Comparison of ENCODE assay signal across 8 mouse cellular contexts in the genomic region with DNA sequence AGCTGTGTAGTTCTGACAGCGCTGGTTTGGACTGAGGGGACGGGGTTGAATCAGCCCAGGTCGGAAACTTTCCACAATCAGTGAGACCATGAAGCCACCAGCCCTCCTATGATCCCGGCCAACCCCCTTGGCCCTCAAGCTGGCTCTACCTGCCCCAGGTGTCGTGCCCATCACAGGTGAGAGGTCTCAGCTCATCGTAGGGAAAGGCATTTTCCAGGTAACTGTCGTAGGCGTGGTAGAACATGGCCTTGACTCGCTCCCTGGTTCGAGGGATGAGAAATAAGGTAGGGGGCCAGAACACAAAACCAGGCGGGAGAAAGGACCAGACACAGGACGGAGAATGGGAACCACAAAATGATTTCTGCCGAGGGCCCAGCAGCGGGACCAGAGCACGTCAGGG. TPM values are rescaled to one million over a fixed set of nuclear protein-coding genes. Genes with fewer than 3 reads are reported as not detected.
DNase-seq lines count a peak whose midpoint lies in the region; ATAC-seq and TF ChIP-seq lines count a peak whose summit lies in the region.

No protein-coding gene starts in this region.

- TF ChIP-seq POLR2A in bone marrow macrophage, adult 2 months (IDR thresholded peaks at IDR 0.05; ENCODE audit: borderline replicate concordance, low read depth, low read length), result no peak

- intact Hi-C loops in left cerebral cortex, postnatal 25 days (cut with DNase I), result no loop called here

- no peak overlapping the region for H3K27ac ChIP-seq in kidney, embryonic 14.5 days (ENCODE audit: low read depth, low read length)
- H3K27ac ChIP-seq in bone marrow macrophage, adult 2 months (ENCODE audit: insufficient read depth, low read depth, low read length), result no peak overlapping the region
- peak overlapping the region; percentile 84 for H3K27ac ChIP-seq in hindbrain, embryonic 13.5 days
- H3K27ac ChIP-seq in midbrain, embryonic 15.5 days, result peak overlapping the region; percentile 71; the same call in 1 of the 2 replicates

- no peak for DNase-seq in kidney, adult 18-20 months
- no peak for DNase-seq in left cerebral cortex, postnatal 25 days (ENCODE audit: low spot score in 2 of 2)
- no peak for DNase-seq in spleen, postnatal 14 days (ENCODE audit: low spot score in 2 of 2)

- WGBS in kidney, embryonic 14.5 days, result 4% methylated on average over 15 of the region's 15 CpGs
- WGBS in hindbrain, embryonic 13.5 days, result 4% methylated on average over 15 of the region's 15 CpGs
- 4% methylated on average over 15 of the region's 15 CpGs for WGBS in midbrain, embryonic 15.5 days

- no peaks in the 10 kb centered on the region for H3K9me3 ChIP-seq in kidney, embryonic 14.5 days (ENCODE audit: control insufficient read depth, low read length)
- H3K9me3 ChIP-seq in hindbrain, embryonic 13.5 days, result no peaks in the 10 kb centered on the region
- no peaks in the 10 kb centered on the region for H3K9me3 ChIP-seq in midbrain, embryonic 15.5 days

- peak overlapping the region; percentile 68 for H3K4me2 ChIP-seq in kidney, embryonic 14.5 days (replicated peaks; ENCODE audit: low read depth, low read length)
- peak overlapping the region; percentile 98 for H3K4me2 ChIP-seq in hindbrain, embryonic 13.5 days
- H3K4me2 ChIP-seq in midbrain, embryonic 15.5 days, result peak overlapping the region; percentile 83

- ATAC-seq in kidney, embryonic 14.5 days (ENCODE audit: low FRiP score, low TSS enrichment), result peak; percentile 10; the same call in 1 of the 2 replicates
- peak; percentile 53 for ATAC-seq in hindbrain, embryonic 13.5 days (ENCODE audit: low FRiP score)
- ATAC-seq in midbrain, embryonic 15.5 days (replicated peaks), result peak; percentile 58
- ATAC-seq in megakaryocyte-erythroid progenitor cell, adult 5-6 weeks (replicated peaks; ENCODE audit: low FRiP score, low TSS enrichment, poor library complexity, severe bottlenecking), result no peak

- H3K36me3 ChIP-seq in kidney, embryonic 14.5 days (ENCODE audit: control insufficient read depth, insufficient read depth, low read length), result no peaks in the 10 kb centered on the region
- H3K36me3 ChIP-seq in hindbrain, embryonic 13.5 days, result peaks cover 29% of the 10 kb centered on the region
- 0 out of 2 replicates have a peak, but pooled peaks cover 5% of the 10 kb centered on the region for H3K36me3 ChIP-seq in midbrain, embryonic 15.5 days (replicated peaks)

- TF ChIP-seq CTCF in bone marrow macrophage, adult 2 months (IDR thresholded peaks at IDR 0.05; ENCODE audit: low read depth, low read length), result no peak

- peak overlapping the region; percentile 59 for H3K9ac ChIP-seq in kidney, embryonic 14.5 days (ENCODE audit: low read depth, low read length)
- H3K9ac ChIP-seq in hindbrain, embryonic 13.5 days, result peak overlapping the region; percentile 93
- peak overlapping the region; percentile 83 for H3K9ac ChIP-seq in midbrain, embryonic 15.5 days

- no peaks in the 10 kb centered on the region for H3K27me3 ChIP-seq in kidney, embryonic 14.5 days (ENCODE audit: control insufficient read depth, insufficient read depth, low read length)
- H3K27me3 ChIP-seq in hindbrain, embryonic 13.5 days, result 0 out of 2 replicates have a peak, but pooled peaks cover 5% of the 10 kb centered on the region
- H3K27me3 ChIP-seq in midbrain, embryonic 15.5 days (replicated peaks), result no peaks in the 10 kb centered on the region

- peak overlapping the region; percentile 64 for H3K4me3 ChIP-seq in kidney, embryonic 14.5 days (ENCODE audit: low read length)
- H3K4me3 ChIP-seq in bone marrow macrophage, adult 2 months (ENCODE audit: insufficient read depth, low read length), result peak overlapping the region; percentile 63
- peak overlapping the region; percentile 92 for H3K4me3 ChIP-seq in hindbrain, embryonic 13.5 days
- H3K4me3 ChIP-seq in midbrain, embryonic 15.5 days, result peak overlapping the region; percentile 85

- H3K4me1 ChIP-seq in kidney, embryonic 14.5 days (ENCODE audit: control insufficient read depth, insufficient read depth, low read length), result peaks cover 5% of the 10 kb centered on the region; the same call in 1 of the 2 replicates
- H3K4me1 ChIP-seq in bone marrow macrophage, adult 2 months (ENCODE audit: control insufficient read depth, insufficient read depth, low read length), result peaks cover 35% of the 10 kb centered on the region
- peaks cover 14% of the 10 kb centered on the region for H3K4me1 ChIP-seq in hindbrain, embryonic 13.5 days (replicated peaks)
- H3K4me1 ChIP-seq in midbrain, embryonic 15.5 days, result peaks cover 16% of the 10 kb centered on the region

RNA-seq across cellular contexts. Expression of a gene that starts 0.5 kb away (rescaled TPM):
- 27.4 and 36.0 TPM in 2 replicates for polyA plus RNA-seq in kidney, embryonic 14.5 days (2014; fragmentation: Nextera tagmentation; extraction: Ambion mirVana)
- 44.3 and 46.4 TPM in 2 replicates for polyA plus RNA-seq in bone marrow macrophage, adult 2 months (2012; ENCODE audit: insufficient read depth, insufficient read length, missing spikeins)
- polyA plus RNA-seq in hindbrain, embryonic 13.5 days (2015; fragmentation: Nextera tagmentation; extraction: Ambion mirVana), result 45.3 and 46.4 TPM in 2 replicates
- polyA plus RNA-seq in midbrain, embryonic 15.5 days (2015; fragmentation: Nextera tagmentation; extraction: Ambion mirVana), result 51.0 and 52.7 TPM in 2 replicates
- 10 to 100 TPM; 16.9 to 19.2 TPM for total RNA-seq in left cerebral cortex, postnatal 25 days (2021)
- total RNA-seq in megakaryocyte-erythroid progenitor cell, adult 5-6 weeks (2014; fragmentation: Nextera tagmentation), result 15.9 and 23.0 TPM in 2 replicates
- total RNA-seq in megakaryocyte-erythroid progenitor cell, adult 5-6 weeks (2017), result 10.1 and 14.7 TPM in 2 replicates

RNA-seq across cellular contexts. Expression of a gene that starts 6.9 kb away (rescaled TPM):
- not detected in 2 replicates for polyA plus RNA-seq in kidney, embryonic 14.5 days (2014; fragmentation: Nextera tagmentation; extraction: Ambion mirVana)
- not detected in 2 replicates for polyA plus RNA-seq in bone marrow macrophage, adult 2 months (2012; ENCODE audit: insufficient read depth, insufficient read length, missing spikeins)
- not detected in 2 replicates for polyA plus RNA-seq in hindbrain, embryonic 13.5 days (2015; fragmentation: Nextera tagmentation; extraction: Ambion mirVana)
- not detected in 2 replicates for polyA plus RNA-seq in midbrain, embryonic 15.5 days (2015; fragmentation: Nextera tagmentation; extraction: Ambion mirVana)
- total RNA-seq in left cerebral cortex, postnatal 25 days (2021), result not detected
- total RNA-seq in megakaryocyte-erythroid progenitor cell, adult 5-6 weeks (2014; fragmentation: Nextera tagmentation), result not detected in 2 replicates
- total RNA-seq in megakaryocyte-erythroid progenitor cell, adult 5-6 weeks (2017), result not detected in 2 replicates

RNA-seq across cellular contexts. Expression of a gene that starts 22.2 kb away (rescaled TPM):
- polyA plus RNA-seq in kidney, embryonic 14.5 days (2014; fragmentation: Nextera tagmentation; extraction: Ambion mirVana), result 7.7 and 8.2 TPM in 2 replicates
- 3.7 and 3.9 TPM in 2 replicates for polyA plus RNA-seq in bone marrow macrophage, adult 2 months (2012; ENCODE audit: insufficient read depth, insufficient read length, missing spikeins)
- 2.8 and 4.1 TPM in 2 replicates for polyA plus RNA-seq in hindbrain, embryonic 13.5 days (2015; fragmentation: Nextera tagmentation; extraction: Ambion mirVana)
- 2.3 and 3.2 TPM in 2 replicates for polyA plus RNA-seq in midbrain, embryonic 15.5 days (2015; fragmentation: Nextera tagmentation; extraction: Ambion mirVana)
- 1 to 10 TPM in 1 of 2 experiments, under 1 TPM in 1; 0.96 to 1.3 TPM for total RNA-seq in left cerebral cortex, postnatal 25 days (2021)
- not detected in 2 replicates for total RNA-seq in megakaryocyte-erythroid progenitor cell, adult 5-6 weeks (2014; fragmentation: Nextera tagmentation)
- total RNA-seq in megakaryocyte-erythroid progenitor cell, adult 5-6 weeks (2017), result 1.4 TPM in 1 of 2 replicates, not detected in the other

RNA-seq across cellular contexts. Expression of a gene that starts 36.6 kb away (rescaled TPM):
- polyA plus RNA-seq in kidney, embryonic 14.5 days (2014; fragmentation: Nextera tagmentation; extraction: Ambion mirVana), result 105 and 134 TPM in 2 replicates
- polyA plus RNA-seq in bone marrow macrophage, adult 2 months (2012; ENCODE audit: insufficient read depth, insufficient read length, missing spikeins), result 93.1 and 108 TPM in 2 replicates
- polyA plus RNA-seq in hindbrain, embryonic 13.5 days (2015; fragmentation: Nextera tagmentation; extraction: Ambion mirVana), result 166 and 170 TPM in 2 replicates
- polyA plus RNA-seq in midbrain, embryonic 15.5 days (2015; fragmentation: Nextera tagmentation; extraction: Ambion mirVana), result 165 and 166 TPM in 2 replicates
- total RNA-seq in left cerebral cortex, postnatal 25 days (2021), result 100 to 1,000 TPM; 146 to 147 TPM
- 86.6 and 122 TPM in 2 replicates for total RNA-seq in megakaryocyte-erythroid progenitor cell, adult 5-6 weeks (2014; fragmentation: Nextera tagmentation)
- total RNA-seq in megakaryocyte-erythroid progenitor cell, adult 5-6 weeks (2017), result 45.2 and 61.0 TPM in 2 replicates

RNA-seq across cellular contexts. Expression of a gene that starts 46.4 kb away (rescaled TPM):
- polyA plus RNA-seq in kidney, embryonic 14.5 days (2014; fragmentation: Nextera tagmentation; extraction: Ambion mirVana), result not detected in 2 replicates
- not detected in 2 replicates for polyA plus RNA-seq in bone marrow macrophage, adult 2 months (2012; ENCODE audit: insufficient read depth, insufficient read length, missing spikeins)
- 11.3 and 11.9 TPM in 2 replicates for polyA plus RNA-seq in hindbrain, embryonic 13.5 days (2015; fragmentation: Nextera tagmentation; extraction: Ambion mirVana)
- polyA plus RNA-seq in midbrain, embryonic 15.5 days (2015; fragmentation: Nextera tagmentation; extraction: Ambion mirVana), result 19.3 and 21.6 TPM in 2 replicates
- 10 to 100 TPM; 37.2 to 38.8 TPM for total RNA-seq in left cerebral cortex, postnatal 25 days (2021)
- not detected in 2 replicates for total RNA-seq in megakaryocyte-erythroid progenitor cell, adult 5-6 weeks (2014; fragmentation: Nextera tagmentation)
- total RNA-seq in megakaryocyte-erythroid progenitor cell, adult 5-6 weeks (2017), result 0.05 TPM in 1 of 2 replicates, not detected in the other

Comparison
In these comparisons a context has a peak if more than half of its experiments do, and no peak if none do; other contexts are left out.
1. H3K27ac ChIP-seq: peak in hindbrain, embryonic 13.5 days (single experiment) and midbrain, embryonic 15.5 days (single experiment); none in kidney, embryonic 14.5 days (single experiment) and bone marrow macrophage, adult 2 months (single experiment).
2. Peak in every context shown above with its lines, with median percentiles within 50 percentile points of each other: H3K4me2 ChIP-seq, H3K4me3 ChIP-seq and H3K9ac ChIP-seq.